Mouse (Mus musculus): ENCODE results near the gene Dyrk1a.

Gene Dyrk1a

GRCm38 (mm10) chr16:94590214-94590613, 20.4 kb downstream of the Dyrk1a start:
- no peak for DNase-seq (ENCODE audit: low read depth, low spot score)

- DNase-seq (ENCODE audit: low read depth, low spot score), result no peak
These were observed 21.2 kb downstream of the Dyrk1a start for GRCm38 (mm10) chr16:94590977-94591376.

GRCm38 (mm10) chr16:94591536-94591935, 21.7 kb downstream of the Dyrk1a start:
- DNase-seq (ENCODE audit: low read depth, low spot score), result no peak

- DNase-seq (ENCODE audit: low read depth, low spot score), result no peak
These were observed 26.8 kb downstream of the Dyrk1a start for GRCm38 (mm10) chr16:94596633-94597032.

- no peak for DNase-seq (ENCODE audit: low read depth, low spot score)
These were observed 27.8 kb downstream of the Dyrk1a start for GRCm38 (mm10) chr16:94597640-94598039.

GRCm38 (mm10) chr16:94599977-94600724, 30.3 kb downstream of the Dyrk1a start:
- no peak for DNase-seq (ENCODE audit: low read depth, low spot score)

- no peak for DNase-seq (ENCODE audit: low read depth, low spot score)
These were observed 31.3 kb downstream of the Dyrk1a start for GRCm38 (mm10) chr16:94601089-94601488.

GRCm38 (mm10) chr16:94601540-94601953, 31.7 kb downstream of the Dyrk1a start:
- peak; percentile 37 for DNase-seq (ENCODE audit: low read depth, low spot score)

GRCm38 (mm10) chr16:94602188-94602587, 32.4 kb downstream of the Dyrk1a start:
- no peak for DNase-seq (ENCODE audit: low read depth, low spot score)

- no peak for DNase-seq (ENCODE audit: low read depth, low spot score)
These were observed 32.9 kb downstream of the Dyrk1a start for GRCm38 (mm10) chr16:94602730-94603129.

- no peak for DNase-seq (ENCODE audit: low read depth, low spot score)
These were observed 36.4 kb downstream of the Dyrk1a start for GRCm38 (mm10) chr16:94606169-94606568.

- DNase-seq (ENCODE audit: low read depth, low spot score), result no peak
These were observed 37.7 kb downstream of the Dyrk1a start for GRCm38 (mm10) chr16:94607468-94607867.

- no peak for DNase-seq (ENCODE audit: low read depth, low spot score)
These were observed 39.1 kb downstream of the Dyrk1a start for GRCm38 (mm10) chr16:94608706-94609594.

- DNase-seq (ENCODE audit: low read depth, low spot score), result no peak
These were observed 42.8 kb downstream of the Dyrk1a start for GRCm38 (mm10) chr16:94612573-94612972.

GRCm38 (mm10) chr16:94617255-94617654, 47.4 kb downstream of the Dyrk1a start:
- DNase-seq (ENCODE audit: low read depth, low spot score), result no peak

- peak; percentile 45 for DNase-seq (ENCODE audit: low read depth, low spot score)
These were observed 48.7 kb downstream of the Dyrk1a start for GRCm38 (mm10) chr16:94618543-94618942.

- DNase-seq (ENCODE audit: low read depth, low spot score), result no peak
These were observed 49.5 kb downstream of the Dyrk1a start for GRCm38 (mm10) chr16:94619301-94619700.

GRCm38 (mm10) chr16:94624871-94625270, 55.1 kb downstream of the Dyrk1a start:
- no peak for DNase-seq (ENCODE audit: low read depth, low spot score)

- DNase-seq (ENCODE audit: low read depth, low spot score), result no peak
These were observed 55.8 kb downstream of the Dyrk1a start for GRCm38 (mm10) chr16:94625639-94626038.

GRCm38 (mm10) chr16:94627736-94628135, 57.9 kb downstream of the Dyrk1a start:
- no peak for DNase-seq (ENCODE audit: low read depth, low spot score)

- no peak for DNase-seq (ENCODE audit: low read depth, low spot score)
These were observed 59.3 kb downstream of the Dyrk1a start for GRCm38 (mm10) chr16:94628976-94629729.

- peak; percentile 39 for DNase-seq (ENCODE audit: low read depth, low spot score)
These were observed 62.2 kb downstream of the Dyrk1a start for GRCm38 (mm10) chr16:94631984-94632383.
